Mouse (Mus musculus) forebrain, embryonic 16.5 days (tissue): Measurements from ENCODE around the gene Mark4. TPM values are rescaled to one million over a fixed set of nuclear protein-coding genes. Genes with fewer than 3 reads are reported as not detected.
A peak's percentile ranks its signal among the peaks of the same experiment; 100 is the strongest.

Experiments used
- ATAC-seq: fragments of 200-750 bp; cut with Nextera tagmentation; 2 replicates; pipeline ENCODE4 v1.8.0; 2017; ENCODE audit warnings: mild to moderate bottlenecking, moderate library complexity
- H3K27ac ChIP-seq: fragments of 300-500 bp; sonication (generic); 2 replicates; pipeline ENCODE4 v1.5.1; 2014; ENCODE audit warnings: low read length, control low read depth
- H3K27me3 ChIP-seq: fragments of 300-500 bp; sonication (generic); replicated peaks from 2 replicates; pipeline ENCODE4 v1.6.1; 2014; ENCODE audit warnings: low read length; ENCODE audit not compliant: control insufficient read depth, insufficient read depth
- H3K36me3 ChIP-seq: fragments of 300-500 bp; sonication (generic); 2 replicates; pipeline ENCODE4 v1.6.1; 2014; ENCODE audit not compliant: control insufficient read depth, insufficient read depth
- H3K4me1 ChIP-seq: fragments of 300-500 bp; sonication (generic); replicated peaks from 2 replicates; pipeline ENCODE4 v1.6.1; 2014; ENCODE audit warnings: low read length; ENCODE audit not compliant: control insufficient read depth, insufficient read depth
- H3K4me2 ChIP-seq: fragments of 300-500 bp; sonication (generic); 2 replicates; pipeline ENCODE4 v1.6.1; 2014; ENCODE audit warnings: mild to moderate bottlenecking, low read length, control low read depth
- H3K4me3 ChIP-seq: fragments of 300-500 bp; sonication (generic); replicated peaks from 2 replicates; pipeline ENCODE4 v1.5.1; 2014; ENCODE audit warnings: mild to moderate bottlenecking, low read length, control low read depth
- H3K9ac ChIP-seq: fragments of 300-500 bp; sonication (generic); replicated peaks from 2 replicates; pipeline ENCODE4 v1.6.1; 2014; ENCODE audit warnings: low read depth, low read length, control low read depth
- H3K9me3 ChIP-seq: fragments of 300-500 bp; sonication (generic); 2 replicates; pipeline ENCODE4 v1.6.1; 2016; ENCODE audit warnings: low read length; ENCODE audit not compliant: control insufficient read depth
- WGBS: fragments of 180-500 bp; shearing (Covaris S2); extraction: QIAGEN DNeasy Blood & Tissue Kit; methylation state at CpG from one replicate; pipeline ENCODE4 v1.1.7; 2014; 5-methylcytosine and 5-hydroxymethylcytosine counted together
- polyA plus RNA-seq: library from polyadenylated mRNA; unstranded; fragments of >200 nt; fragmentation: Nextera tagmentation; extraction: Ambion mirVana; gene quantifications from 2 replicates; pipeline ENCODE4 v1.2.1, GENCODE M21; 2015

The Mark4 gene
- polyA plus RNA-seq, 1 experiment from 2014 or later: 17.5 TPM

DNA sequence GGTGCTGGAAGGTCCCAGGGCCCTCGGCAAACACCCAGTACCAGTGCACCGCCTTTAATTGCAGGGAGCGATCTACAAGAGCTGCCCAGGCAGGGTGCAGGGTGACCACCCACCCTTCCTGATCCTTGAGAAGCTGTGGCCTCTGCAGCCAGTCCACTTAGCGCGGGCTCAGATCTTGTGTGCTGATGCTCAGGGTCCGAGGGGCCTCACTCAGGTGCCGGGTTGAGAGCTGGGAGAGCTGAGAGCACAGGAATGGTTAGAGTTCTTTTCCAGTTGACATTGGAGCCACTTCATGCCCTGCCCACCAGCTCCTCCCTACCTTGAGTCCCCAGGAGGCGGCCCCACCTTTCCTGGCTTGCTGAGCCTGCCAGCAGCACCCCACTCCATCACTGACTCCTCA is 64.1 kb downstream of the Mark4 start:
- H3K27ac ChIP-seq: no peak overlapping the region
- H3K36me3 ChIP-seq: peaks cover 39% of the 10 kb centered on the region
- no peak for ATAC-seq
- peaks cover 3% of the 10 kb centered on the region for H3K4me1 ChIP-seq
- H3K4me3 ChIP-seq: no peak overlapping the region
- H3K9me3 ChIP-seq: no peaks in the 10 kb centered on the region
- H3K27me3 ChIP-seq: no peaks in the 10 kb centered on the region
- H3K4me2 ChIP-seq: no peak overlapping the region
- no peak overlapping the region for H3K9ac ChIP-seq
- WGBS: 85% methylated on average over 8 of the region's 8 CpGs

DNA sequence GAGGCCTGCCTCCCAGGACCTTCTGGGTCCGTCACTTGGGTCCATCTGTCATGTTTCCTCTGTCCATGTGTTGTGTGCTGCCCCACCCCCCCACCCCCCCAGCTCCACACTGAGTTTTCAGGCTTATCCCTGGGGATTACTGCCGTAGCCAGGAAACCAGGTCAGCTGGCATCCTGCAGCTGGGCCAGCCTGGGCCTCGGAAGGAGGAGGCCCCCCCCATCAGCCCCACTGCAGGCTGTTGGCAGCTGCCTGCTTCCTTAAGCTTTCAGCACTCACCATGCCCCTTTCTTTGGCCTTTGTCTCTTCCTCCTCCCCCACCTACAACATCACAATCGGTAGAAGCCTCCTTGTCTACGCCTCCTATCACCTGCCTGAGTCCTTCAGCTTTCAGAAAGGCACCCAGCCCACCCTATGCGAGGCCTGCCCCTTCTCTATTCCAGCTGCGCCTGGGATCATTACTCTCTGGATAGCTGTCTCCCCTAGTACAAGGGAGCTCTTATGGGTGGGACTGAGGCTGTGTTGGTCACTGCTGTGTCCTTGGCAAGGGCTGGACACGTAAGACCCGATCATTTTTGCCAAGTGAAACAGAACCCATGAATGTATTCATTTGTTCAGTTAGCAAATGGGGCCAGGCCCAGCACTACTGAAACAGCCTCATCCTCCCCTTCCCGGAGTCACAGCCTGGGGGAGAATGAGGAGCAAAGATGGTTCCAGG is 69.8 kb downstream of the Mark4 start:
- Histone ChIP-seq H3K4me3 (no peak overlapping the region), H3K4me1 (peaks cover 3% of the 10 kb centered on the region; the same call in 1 of the 2 replicates), H3K4me2 (no peak overlapping the region), H3K9ac (no peak overlapping the region), H3K36me3 (peaks cover 56% of the 10 kb centered on the region), H3K9me3 (no peaks in the 10 kb centered on the region), H3K27ac (no peak overlapping the region), H3K27me3 (no peaks in the 10 kb centered on the region)
- no peak for ATAC-seq
- 65% methylated on average over 10 of the region's 10 CpGs for WGBS

GRCm38 (mm10) chr7:19383708-19384107 is 74.9 kb downstream of the Mark4 start:
- peaks cover 21% of the 10 kb centered on the region for H3K36me3 ChIP-seq
- 89% methylated on average over 9 of the region's 9 CpGs for WGBS
- H3K27me3 ChIP-seq: no peaks in the 10 kb centered on the region
- no peaks in the 10 kb centered on the region for H3K9me3 ChIP-seq
- no peak for ATAC-seq
- peaks cover 17% of the 10 kb centered on the region for H3K4me1 ChIP-seq
- no peak overlapping the region for H3K27ac ChIP-seq
- H3K9ac ChIP-seq: no peak overlapping the region
- no peak overlapping the region for H3K4me3 ChIP-seq
- peak overlapping the region; percentile 87 for H3K4me2 ChIP-seq

- Histone ChIP-seq H3K9me3 (no peaks in the 10 kb centered on the region), H3K9ac (peak overlapping the region; percentile 84), H3K4me1 (peaks cover 17% of the 10 kb centered on the region), H3K27me3 (no peaks in the 10 kb centered on the region), H3K27ac (peak overlapping the region; percentile 53), H3K4me3 (peak overlapping the region; percentile 95), H3K4me2 (peak overlapping the region; percentile 87), H3K36me3 (peaks cover 15% of the 10 kb centered on the region; the same call in 1 of the 2 replicates)
- WGBS: 0% methylated on average over 32 of the region's 37 CpGs
- ATAC-seq: peak; percentile 45
Measured at GRCm38 (mm10) chr7:19382166-19382541, 76.5 kb downstream of the Mark4 start.

DNA sequence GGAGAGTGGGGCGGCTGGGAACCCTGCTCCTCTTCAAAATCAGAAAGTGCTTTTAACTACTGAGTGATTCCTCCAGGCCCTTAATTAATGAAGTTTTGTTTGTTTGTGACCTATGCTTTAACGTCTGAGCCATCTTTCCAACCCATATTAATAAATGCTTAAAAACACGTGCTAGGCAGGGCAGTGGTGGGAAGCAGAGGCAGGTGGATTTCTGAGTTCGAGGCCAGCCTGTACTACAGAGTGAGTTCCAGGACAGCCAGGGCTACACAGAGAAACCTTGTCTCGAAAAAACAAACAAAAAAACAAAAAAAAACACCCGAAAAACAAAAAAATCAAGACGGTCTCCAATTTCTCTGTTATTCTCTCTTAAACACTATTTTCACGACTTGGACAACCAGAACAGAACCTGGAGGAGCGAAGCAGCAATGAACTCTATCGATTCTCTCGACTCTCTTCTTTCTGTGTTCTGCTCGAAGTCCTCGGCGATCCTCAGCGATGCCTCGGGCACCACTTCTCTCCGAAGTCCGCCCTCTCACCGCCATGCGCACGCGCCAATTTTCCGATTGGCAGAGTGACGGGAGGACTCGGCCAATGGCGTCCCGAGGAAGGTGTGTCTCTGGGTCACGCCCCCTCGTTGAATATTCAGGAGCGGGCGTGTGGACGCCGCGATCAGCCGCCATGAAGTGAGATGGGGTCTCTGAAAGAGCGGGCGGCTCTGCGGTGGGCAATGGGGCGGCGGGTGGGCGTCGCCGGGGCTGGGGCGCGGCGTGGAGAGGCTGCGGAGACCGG is 77.0 kb downstream of the Mark4 start, which contains the start of gene Ercc2:
Gene Ercc2 (plus strand): TSS at position 634 of the 789 bp plus-strand sequence.
- peak; percentile 97 for ATAC-seq
- peaks cover 17% of the 10 kb centered on the region for H3K4me1 ChIP-seq
- H3K27me3 ChIP-seq: no peaks in the 10 kb centered on the region
- peak within 1 kb of the TSS; percentile 84 for H3K9ac ChIP-seq
- H3K36me3 ChIP-seq: 0 out of 2 replicates have a peak, but pooled peaks cover 10% of the 10 kb centered on the region
- H3K27ac ChIP-seq: peak within 1 kb of the TSS; percentile 53
- no peaks in the 10 kb centered on the region for H3K9me3 ChIP-seq
- peak within 1 kb of the TSS; percentile 87 for H3K4me2 ChIP-seq
- WGBS: 7% methylated on average over 46 of the region's 48 CpGs
- H3K4me3 ChIP-seq: peak within 1 kb of the TSS; percentile 95

- Histone ChIP-seq H3K4me1 (peaks cover 7% of the 10 kb centered on the region), H3K36me3 (no peaks in the 10 kb centered on the region), H3K4me2 (no peak overlapping the region), H3K9ac (no peak overlapping the region), H3K9me3 (no peaks in the 10 kb centered on the region), H3K4me3 (no peak overlapping the region), H3K27ac (no peak overlapping the region), H3K27me3 (no peaks in the 10 kb centered on the region)
- 83% methylated on average over 8 of the region's 8 CpGs for WGBS
- ATAC-seq: no peak
Measured at GRCm38 (mm10) chr7:19378049-19378448, 80.6 kb downstream of the Mark4 start.

DNA sequence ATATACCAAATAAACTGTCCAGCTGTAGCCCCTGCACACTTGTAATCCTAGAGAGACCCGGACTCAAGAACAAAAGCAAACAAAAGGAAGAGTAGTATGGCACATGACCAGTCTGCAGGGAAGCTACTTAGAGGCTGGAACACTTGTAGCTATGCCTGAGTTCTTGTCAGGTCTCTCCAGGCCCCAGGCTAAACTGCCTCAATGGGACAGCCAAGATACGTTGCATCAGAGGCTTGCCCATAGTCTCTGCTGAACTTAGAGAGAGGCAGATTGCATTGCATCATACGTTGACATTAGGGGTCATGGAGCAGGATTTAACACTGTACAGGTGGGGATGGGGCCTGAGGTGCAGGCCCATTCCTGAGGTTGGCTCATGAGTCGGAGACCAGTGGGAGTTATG is 82.6 kb downstream of the Mark4 start:
- H3K4me1 ChIP-seq: no peaks in the 10 kb centered on the region
- no peaks in the 10 kb centered on the region for H3K36me3 ChIP-seq
- no peak overlapping the region for H3K27ac ChIP-seq
- no peaks in the 10 kb centered on the region for H3K27me3 ChIP-seq
- H3K4me2 ChIP-seq: no peak overlapping the region
- no peak overlapping the region for H3K4me3 ChIP-seq
- WGBS: 90% methylated on average over 4 of the region's 4 CpGs
- H3K9me3 ChIP-seq: no peaks in the 10 kb centered on the region
- no peak for ATAC-seq
- no peak overlapping the region for H3K9ac ChIP-seq

GRCm38 (mm10) chr7:19375368-19375767 is 83.3 kb downstream of the Mark4 start:
- H3K9me3 ChIP-seq: no peaks in the 10 kb centered on the region
- WGBS: 82% methylated on average over 18 of the region's 18 CpGs
- no peaks in the 10 kb centered on the region for H3K36me3 ChIP-seq
- no peak overlapping the region for H3K4me3 ChIP-seq
- no peak overlapping the region for H3K27ac ChIP-seq
- no peaks in the 10 kb centered on the region for H3K4me1 ChIP-seq
- H3K9ac ChIP-seq: no peak overlapping the region
- no peak overlapping the region for H3K4me2 ChIP-seq
- H3K27me3 ChIP-seq: no peaks in the 10 kb centered on the region
- ATAC-seq: no peak
